Comparison of ENCODE assay signal across 23 mouse cellular contexts in the genomic region with DNA sequence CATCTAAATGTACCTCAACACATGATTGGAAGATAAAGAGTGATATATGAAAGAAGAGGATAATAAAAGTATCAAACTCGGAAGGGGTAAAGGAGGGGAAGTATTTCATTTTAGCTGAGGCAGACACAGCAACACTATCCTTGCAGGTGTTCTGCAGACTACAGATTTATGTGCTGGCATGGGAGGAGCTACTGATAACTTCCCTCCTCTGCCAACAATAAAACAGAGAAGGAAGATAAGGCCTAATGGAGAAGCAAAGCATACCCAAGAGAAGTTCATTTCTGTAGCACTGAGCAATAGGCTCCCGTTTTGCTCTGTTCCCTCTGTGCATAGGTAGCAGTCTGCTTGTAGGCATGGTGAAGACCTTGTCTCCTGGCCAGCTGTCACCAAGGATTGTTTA. TPM values are rescaled to one million over a fixed set of nuclear protein-coding genes. Genes with fewer than 3 reads are reported as not detected.
DNase-seq lines count a peak whose midpoint lies in the region; ATAC-seq and TF ChIP-seq lines count a peak whose summit lies in the region.
"Had no signal": no experiment of that assay in that cellular context is flagged by ENCODE, and none has a peak within 500 bp of the region (broad histone marks: within the 10 kb centered on the region; RNA-seq: fewer than 3 reads in every experiment).

No protein-coding gene starts in this region.

- no peaks in the 10 kb centered on the region for H3K27me3 ChIP-seq in liver, adult 2 months (ENCODE audit: control insufficient read depth, insufficient read depth, low read length)
- H3K27me3 ChIP-seq in liver, postnatal 0 days (ENCODE audit: insufficient read depth, low read length), result no peaks in the 10 kb centered on the region
- no peaks in the 10 kb centered on the region for H3K27me3 ChIP-seq in intestine, embryonic 14.5 days (replicated peaks; ENCODE audit: control insufficient read depth, insufficient read depth, low read length)
- H3K27me3 ChIP-seq: embryonic facial prominence, embryonic 13.5 days; forebrain, embryonic 12.5 days; heart, embryonic 12.5 days; Patski had no signal

- no peak for TF ChIP-seq CTCF in liver, adult 2 months (IDR thresholded peaks at IDR 0.05; ENCODE audit: low read depth, low read length)
- no peak for TF ChIP-seq CTCF in liver, postnatal 0 days (IDR thresholded peaks at IDR 0.05; ENCODE audit: low read depth)

- no peak for DNase-seq in liver, adult 2 months (ENCODE audit: extremely low read depth, low read depth, low spot score)
- no peak for DNase-seq in liver, postnatal 0 days
- no peak for DNase-seq in intestine, embryonic 14.5 days (ENCODE audit: low spot score)
- DNase-seq in adrenal gland, postnatal 10 days, result no peak
- DNase-seq in layer of hippocampus, adult 9-11 months, result no peak
- DNase-seq in layer of hippocampus, postnatal 25 days (ENCODE audit: extremely low spot score in 1 of 2, low spot score in 1 of 2), result no peak
- DNase-seq: adrenal gland, postnatal 25 days; cerebellum, adult 18-20 months; cerebellum, adult 9-11 months; cerebellum, postnatal 36 days; gastrocnemius, postnatal 14 days; heart, postnatal 36 days had no signal

- no peak for ATAC-seq in liver, postnatal 0 days
- ATAC-seq in intestine, embryonic 14.5 days (replicated peaks; ENCODE audit: low FRiP score, low TSS enrichment, low read depth), result peak; percentile 75
- ATAC-seq in megakaryocyte progenitor cell, adult 5-6 weeks (replicated peaks; ENCODE audit: poor library complexity), result peak; percentile 57; the same call in 1 of the 2 replicates
- ATAC-seq: activated CD4-positive, CD25-positive, alpha-beta regulatory T cell, adult 4 months; forebrain, embryonic 16.5 days; Patski had no signal

- H3K27ac ChIP-seq in liver, adult 2 months (replicated peaks; ENCODE audit: insufficient read depth, low read depth, low read length), result peak overlapping the region; percentile 100
- H3K27ac ChIP-seq in liver, postnatal 0 days (ENCODE audit: low read depth), result no peak overlapping the region
- no peak overlapping the region; the same call in 1 of the 2 replicates for H3K27ac ChIP-seq in intestine, embryonic 14.5 days (ENCODE audit: low read depth)
- H3K27ac ChIP-seq: embryonic facial prominence, embryonic 13.5 days; forebrain, embryonic 12.5 days had no signal

- no peaks in the 10 kb centered on the region for H3K36me3 ChIP-seq in liver, adult 2 months (ENCODE audit: control insufficient read depth, insufficient read depth, low read length)
- no peaks in the 10 kb centered on the region for H3K36me3 ChIP-seq in liver, postnatal 0 days (replicated peaks; ENCODE audit: insufficient read depth, low read length)
- no peaks in the 10 kb centered on the region for H3K36me3 ChIP-seq in intestine, embryonic 14.5 days (ENCODE audit: control insufficient read depth, insufficient read depth, low read length)
- H3K36me3 ChIP-seq: embryonic facial prominence, embryonic 13.5 days; forebrain, embryonic 12.5 days; heart, embryonic 12.5 days had no signal

- H3K9ac ChIP-seq in liver, adult 2 months (ENCODE audit: low read depth, low read length), result no peak overlapping the region
- H3K9ac ChIP-seq in liver, postnatal 0 days (replicated peaks), result no peak overlapping the region
- H3K9ac ChIP-seq in intestine, embryonic 14.5 days (ENCODE audit: low read length), result no peak overlapping the region
- H3K9ac ChIP-seq: embryonic facial prominence, embryonic 13.5 days; forebrain, embryonic 12.5 days; heart, embryonic 12.5 days had no signal

- H3K4me1 ChIP-seq in liver, adult 2 months (ENCODE audit: control insufficient read depth, insufficient read depth, low read length), result peaks cover 41% of the 10 kb centered on the region
- H3K4me1 ChIP-seq in liver, postnatal 0 days (ENCODE audit: insufficient read depth), result peaks cover 6% of the 10 kb centered on the region; the same call in 1 of the 2 replicates
- H3K4me1 ChIP-seq in intestine, embryonic 14.5 days (replicated peaks; ENCODE audit: control insufficient read depth, insufficient read depth, low read length), result no peaks in the 10 kb centered on the region
- H3K4me1 ChIP-seq: embryonic facial prominence, embryonic 13.5 days; forebrain, embryonic 12.5 days; heart, embryonic 12.5 days had no signal

- WGBS in liver, adult 2 months, result 75% methylated on average over 2 of the region's 2 CpGs
- whole genome bisulfite sequencing in liver, postnatal 0 days (ENCODE audit: insufficient replicate concordance), result 45% methylated on average over 2 of the region's 2 CpGs
- WGBS in intestine, embryonic 14.5 days, result 40% methylated on average over 2 of the region's 2 CpGs

- no peak overlapping the region for H3K4me3 ChIP-seq in liver, adult 2 months (ENCODE audit: insufficient read depth, low read depth, low read length)
- no peak overlapping the region for H3K4me3 ChIP-seq in liver, postnatal 0 days (ENCODE audit: low read depth, low read length)
- H3K4me3 ChIP-seq in intestine, embryonic 14.5 days (ENCODE audit: low read depth, low read length), result no peak overlapping the region
- H3K4me3 ChIP-seq: embryonic facial prominence, embryonic 13.5 days; forebrain, embryonic 12.5 days; heart, embryonic 12.5 days had no signal

- no peak for TF ChIP-seq POLR2A in liver, adult 2 months (IDR thresholded peaks at IDR 0.05; ENCODE audit: extremely low read depth, insufficient read depth, low read length)

- H3K4me2 ChIP-seq in liver, postnatal 0 days (ENCODE audit: low read depth, low read length), result no peak overlapping the region
- H3K4me2 ChIP-seq in intestine, embryonic 14.5 days (ENCODE audit: low read length), result no peak overlapping the region
- H3K4me2 ChIP-seq: embryonic facial prominence, embryonic 13.5 days; forebrain, embryonic 12.5 days; heart, embryonic 12.5 days had no signal

- no peaks in the 10 kb centered on the region for H3K9me3 ChIP-seq in liver, postnatal 0 days (ENCODE audit: low read length)
- H3K9me3 ChIP-seq in intestine, embryonic 14.5 days (ENCODE audit: control insufficient read depth, low read length), result no peaks in the 10 kb centered on the region
- H3K9me3 ChIP-seq: embryonic facial prominence, embryonic 13.5 days; forebrain, embryonic 12.5 days; heart, embryonic 12.5 days had no signal

- no peaks in the 10 kb centered on the region for H3K79me2 ChIP-seq in liver, adult 2 months (ENCODE audit: control insufficient read depth, insufficient read depth, low read length)

- no peak for TF ChIP-seq EP300 in liver, postnatal 0 days (IDR thresholded peaks at IDR 0.05; ENCODE audit: low read depth)

RNA-seq across cellular contexts. Expression of a gene that starts 19.6 kb away (rescaled TPM):
- 368 and 394 TPM in 2 replicates for total RNA-seq in liver, adult 2 months (2014; rRNA removed)
- polyA plus RNA-seq in liver, adult 2 months (2012; rRNA removed), result 151 and 182 TPM in 2 replicates
- polyA plus RNA-seq in liver, postnatal 0 days (2015; fragmentation: Nextera tagmentation; extraction: Ambion mirVana), result 10.0 and 10.8 TPM in 2 replicates
- polyA plus RNA-seq in intestine, embryonic 14.5 days (2014; fragmentation: Nextera tagmentation; extraction: Ambion mirVana), result 2.2 and 3.5 TPM in 2 replicates
- not detected in 2 replicates for total RNA-seq in megakaryocyte progenitor cell, adult 5-6 weeks (2015)
- not detected in 2 replicates for total RNA-seq in megakaryocyte progenitor cell, adult 5-6 weeks (2017)
- 10 to 100 TPM; 11.4 to 14.9 TPM for total RNA-seq in adrenal gland, postnatal 10 days (2021)
- 1 to 10 TPM in 1 of 2 experiments, under 1 TPM in 1; 0.89 to 1.1 TPM for total RNA-seq in layer of hippocampus, postnatal 25 days (2021)
- total RNA-seq: adrenal gland, postnatal 25 days; gastrocnemius, postnatal 14 days; heart, adult 8-10 months; heart, postnatal 36 days had no signal
- polyA plus RNA-seq: activated CD4-positive, CD25-positive, alpha-beta regulatory T cell, adult 4 months; C2C12; embryonic facial prominence, embryonic 13.5 days; forebrain, embryonic 12.5 days; forebrain, embryonic 16.5 days; heart, embryonic 12.5 days; heart, embryonic 16.5 days; hindbrain, embryonic 11.5 days had no signal

RNA-seq across cellular contexts. Expression of a gene that starts 34.5 kb away (rescaled TPM):
- total RNA-seq in liver, adult 2 months (2014; rRNA removed), result 0.20 TPM in 1 of 2 replicates, not detected in the other
- not detected in 2 replicates for polyA plus RNA-seq in liver, adult 2 months (2012; rRNA removed)
- 0.07 TPM in 1 of 2 replicates, not detected in the other for polyA plus RNA-seq in liver, postnatal 0 days (2015; fragmentation: Nextera tagmentation; extraction: Ambion mirVana)
- 0.23 TPM in 1 of 2 replicates, not detected in the other for polyA plus RNA-seq in intestine, embryonic 14.5 days (2014; fragmentation: Nextera tagmentation; extraction: Ambion mirVana)
- not detected in 2 replicates for total RNA-seq in megakaryocyte progenitor cell, adult 5-6 weeks (2015)
- total RNA-seq in megakaryocyte progenitor cell, adult 5-6 weeks (2017), result not detected in 2 replicates
- total RNA-seq in adrenal gland, postnatal 10 days (2021), result not detected
- total RNA-seq in layer of hippocampus, postnatal 25 days (2021), result under 1 TPM in 1 of 2 experiments, not detected in 1; 0.31 TPM
- total RNA-seq: heart, adult 8-10 months had no signal
- polyA plus RNA-seq: activated CD4-positive, CD25-positive, alpha-beta regulatory T cell, adult 4 months; C2C12; embryonic facial prominence, embryonic 13.5 days; forebrain, embryonic 12.5 days; heart, embryonic 12.5 days; heart, embryonic 16.5 days; hindbrain, embryonic 11.5 days had no signal

RNA-seq across cellular contexts. Expression of a gene that starts 36.1 kb away (rescaled TPM):
- 8.9 and 9.0 TPM in 2 replicates for total RNA-seq in liver, adult 2 months (2014; rRNA removed)
- polyA plus RNA-seq in liver, adult 2 months (2012; rRNA removed), result 1.3 and 1.4 TPM in 2 replicates
- polyA plus RNA-seq in liver, postnatal 0 days (2015; fragmentation: Nextera tagmentation; extraction: Ambion mirVana), result 17.3 and 20.3 TPM in 2 replicates
- polyA plus RNA-seq in intestine, embryonic 14.5 days (2014; fragmentation: Nextera tagmentation; extraction: Ambion mirVana), result 7.5 and 8.1 TPM in 2 replicates
- total RNA-seq in megakaryocyte progenitor cell, adult 5-6 weeks (2015), result 8.9 and 9.7 TPM in 2 replicates
- 6.4 and 6.5 TPM in 2 replicates for total RNA-seq in megakaryocyte progenitor cell, adult 5-6 weeks (2017)
- 1 to 10 TPM; 7.4 to 8.1 TPM for total RNA-seq in adrenal gland, postnatal 10 days (2021)
- total RNA-seq in layer of hippocampus, postnatal 25 days (2021), result 10 to 100 TPM; 15.3 to 17.6 TPM

RNA-seq across cellular contexts. Expression of a gene that starts 48.0 kb away (rescaled TPM):
- total RNA-seq in liver, adult 2 months (2014; rRNA removed), result 17.8 and 19.5 TPM in 2 replicates
- polyA plus RNA-seq in liver, adult 2 months (2012; rRNA removed), result 5.3 and 8.5 TPM in 2 replicates
- 2.0 and 2.6 TPM in 2 replicates for polyA plus RNA-seq in liver, postnatal 0 days (2015; fragmentation: Nextera tagmentation; extraction: Ambion mirVana)
- polyA plus RNA-seq in intestine, embryonic 14.5 days (2014; fragmentation: Nextera tagmentation; extraction: Ambion mirVana), result 9.4 and 9.8 TPM in 2 replicates
- 2.9 and 6.9 TPM in 2 replicates for total RNA-seq in megakaryocyte progenitor cell, adult 5-6 weeks (2015)
- 15.7 and 17.1 TPM in 2 replicates for total RNA-seq in megakaryocyte progenitor cell, adult 5-6 weeks (2017)
- total RNA-seq in adrenal gland, postnatal 10 days (2021), result 10 to 100 TPM; 16.1 to 22.1 TPM
- total RNA-seq in layer of hippocampus, postnatal 25 days (2021), result 10 to 100 TPM; 38.6 to 53.6 TPM

RNA-seq across cellular contexts. Expression of a gene that starts 50.7 kb away (rescaled TPM):
- 0.65 and 0.74 TPM in 2 replicates for total RNA-seq in liver, adult 2 months (2014; rRNA removed)
- polyA plus RNA-seq in liver, adult 2 months (2012; rRNA removed), result 0.18 and 0.25 TPM in 2 replicates
- 1.1 and 1.4 TPM in 2 replicates for polyA plus RNA-seq in liver, postnatal 0 days (2015; fragmentation: Nextera tagmentation; extraction: Ambion mirVana)
- 55.7 and 61.4 TPM in 2 replicates for polyA plus RNA-seq in intestine, embryonic 14.5 days (2014; fragmentation: Nextera tagmentation; extraction: Ambion mirVana)
- 0.10 TPM in 1 of 2 replicates, not detected in the other for total RNA-seq in megakaryocyte progenitor cell, adult 5-6 weeks (2015)
- 0.10 TPM in 1 of 2 replicates, not detected in the other for total RNA-seq in megakaryocyte progenitor cell, adult 5-6 weeks (2017)
- total RNA-seq in adrenal gland, postnatal 10 days (2021), result 1 to 10 TPM; 2.1 to 2.3 TPM
- total RNA-seq in layer of hippocampus, postnatal 25 days (2021), result 1 to 10 TPM; 1.7 to 2.2 TPM

Comparison
In these comparisons a context has a peak if more than half of its experiments do, and no peak if none do; other contexts are left out.
1. RNA of a gene that starts 19.6 kb away (total RNA-seq): 368 to 394 TPM in liver, adult 2 months; 11.4 to 14.9 TPM in adrenal gland, postnatal 10 days, 0.89 to 1.1 TPM in layer of hippocampus, postnatal 25 days and not detected in megakaryocyte progenitor cell, adult 5-6 weeks; every median in the first group is over 10 times any median in the second.